Mouse (Mus musculus): ENCODE data around the gene Fam69b. TPM values are rescaled to one million over a fixed set of nuclear protein-coding genes. Genes with fewer than 3 reads are reported as not detected.
A peak's percentile ranks its signal among the peaks of the same experiment; 100 is the strongest.

Fam69b gene
- polyA plus RNA-seq, 1 experiment from 2014 or later, result 30.0 TPM

DNA sequence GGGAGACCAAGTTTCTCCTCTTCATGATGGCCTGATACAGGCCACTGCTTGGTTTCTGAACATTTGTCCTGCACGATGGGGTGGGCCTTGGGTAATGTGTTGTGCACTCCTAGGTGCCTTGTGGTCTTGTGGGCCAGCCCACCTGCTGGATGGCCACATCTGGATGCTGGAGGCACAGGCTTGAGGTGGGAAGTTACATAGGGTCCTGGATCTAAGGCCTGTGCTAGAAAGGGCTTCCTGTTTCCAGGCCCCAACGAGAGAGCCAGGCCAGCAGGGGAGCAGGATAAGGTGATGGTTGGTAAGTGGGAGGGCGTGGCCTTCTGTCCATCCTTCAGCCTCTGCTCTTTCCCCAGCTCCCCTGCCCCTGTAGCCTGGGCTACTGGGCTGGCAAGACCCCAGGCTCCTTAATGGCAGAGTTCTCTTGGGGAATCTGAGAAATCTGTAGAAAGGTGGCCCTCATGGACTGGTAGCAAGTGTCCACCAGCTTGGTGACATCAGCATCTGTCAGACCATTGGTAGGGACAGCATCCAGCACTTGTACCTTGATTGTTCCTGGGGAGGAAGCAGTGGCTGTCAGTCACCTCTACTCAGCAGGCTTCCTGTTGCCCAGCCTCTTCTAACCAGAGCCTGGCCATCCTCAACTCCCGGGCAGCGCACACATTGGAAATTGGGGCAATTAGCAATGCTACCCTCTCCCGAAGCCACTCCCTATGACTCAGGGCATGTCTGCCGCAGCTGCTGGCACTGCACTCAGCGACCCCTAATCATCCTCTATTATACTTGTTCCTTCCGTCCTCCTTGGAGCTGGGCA is 34.8 kb upstream of the Fam69b start:
- TF ChIP-seq CTCF (IDR thresholded peaks at IDR 0.05; ENCODE audit: low read depth), result no peak; the same call in 1 of the 2 replicates
- peak; percentile 5; the same call in 1 of the 2 replicates for ATAC-seq (ENCODE audit: insufficient read depth)
- 72% methylated on average over 9 of the region's 9 CpGs for WGBS

DNA sequence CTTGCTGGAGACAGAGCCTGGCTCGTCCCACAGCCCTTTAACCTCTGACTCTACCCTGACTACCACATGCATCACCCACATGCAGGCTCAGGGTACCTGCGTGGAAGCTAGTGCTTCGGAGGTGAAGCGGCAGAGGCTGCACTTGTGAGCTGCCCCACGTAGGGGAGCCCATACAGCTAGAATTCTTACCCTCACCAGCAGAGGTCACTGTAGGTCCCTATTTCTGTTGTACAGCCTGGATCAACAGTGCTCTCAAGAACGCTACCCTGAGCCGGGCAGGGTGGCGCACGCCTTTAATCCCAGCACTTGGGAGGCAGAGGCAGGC is 34.3 kb upstream of the Fam69b start:
- Histone ChIP-seq H3K4me3 (ENCODE audit: low read depth, low read length) (no peak overlapping the region), H3K4me1 (ENCODE audit: insufficient read depth) (no peaks in the 10 kb centered on the region), H3K36me3 (ENCODE audit: insufficient read depth) (peaks cover 35% of the 10 kb centered on the region), H3K27me3 (ENCODE audit: insufficient read depth, low read length) (no peaks in the 10 kb centered on the region), H3K4me2 (no peak overlapping the region), H3K9me3 (ENCODE audit: low read depth, low read length) (no peaks in the 10 kb centered on the region), H3K9ac (no peak overlapping the region), H3K27ac (ENCODE audit: low read depth) (no peak overlapping the region)
- ATAC-seq (ENCODE audit: insufficient read depth), result peak; percentile 40; the same call in 1 of the 2 replicates
- peak; percentile 79 for DNase-seq
- WGBS, result 67% methylated on average over 9 of the region's 9 CpGs
- TF ChIP-seq CTCF (IDR thresholded peaks at IDR 0.05; ENCODE audit: low read depth), result peak; percentile 53

More for the DNA sequence above, 34.8 kb upstream of the Fam69b start:
- Histone ChIP-seq H3K9ac (no peak overlapping the region), H3K9me3 (ENCODE audit: low read depth, low read length) (no peaks in the 10 kb centered on the region), H3K4me1 (ENCODE audit: insufficient read depth) (no peaks in the 10 kb centered on the region), H3K27ac (ENCODE audit: low read depth) (no peak overlapping the region), H3K4me3 (ENCODE audit: low read depth, low read length) (no peak overlapping the region), H3K4me2 (no peak overlapping the region), H3K36me3 (ENCODE audit: insufficient read depth) (peaks cover 35% of the 10 kb centered on the region), H3K27me3 (ENCODE audit: insufficient read depth, low read length) (no peaks in the 10 kb centered on the region)
- DNase-seq, result peak; percentile 56

DNA sequence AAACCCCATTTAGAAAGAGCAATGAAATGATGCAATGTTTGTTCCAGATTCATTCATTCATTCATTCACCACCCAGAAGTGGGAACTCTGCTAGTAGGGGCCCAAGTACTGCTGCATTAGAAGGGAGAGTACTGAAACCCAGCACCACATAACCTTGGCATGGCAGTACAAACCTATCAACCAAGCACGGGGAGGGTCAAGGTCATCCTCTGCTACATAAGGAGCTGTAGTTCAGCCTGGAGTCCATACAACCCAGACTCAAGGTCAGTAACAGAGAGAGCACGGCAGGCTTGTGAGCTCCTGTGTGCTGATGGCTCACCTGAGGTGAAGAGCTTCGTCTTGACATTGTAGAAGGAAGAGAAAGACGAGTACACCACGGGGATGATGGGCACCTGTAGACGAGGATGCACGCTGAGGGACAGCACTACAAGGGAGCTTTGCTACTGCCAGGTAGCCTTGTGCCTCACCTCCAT is 33.8 kb upstream of the Fam69b start:
- peak; percentile 19 for ATAC-seq (ENCODE audit: insufficient read depth)
- Histone ChIP-seq H3K4me2 (no peak overlapping the region), H3K27me3 (ENCODE audit: insufficient read depth, low read length) (no peaks in the 10 kb centered on the region), H3K36me3 (ENCODE audit: insufficient read depth) (peaks cover 35% of the 10 kb centered on the region), H3K4me1 (ENCODE audit: insufficient read depth) (no peaks in the 10 kb centered on the region), H3K9me3 (ENCODE audit: low read depth, low read length) (no peaks in the 10 kb centered on the region), H3K9ac (no peak overlapping the region), H3K27ac (ENCODE audit: low read depth) (no peak overlapping the region), H3K4me3 (ENCODE audit: low read depth, low read length) (no peak overlapping the region)
- 80% methylated on average over 7 of the region's 7 CpGs for WGBS
- peak; percentile 68 for DNase-seq
- no peak for TF ChIP-seq CTCF (IDR thresholded peaks at IDR 0.05; ENCODE audit: low read depth)

DNA sequence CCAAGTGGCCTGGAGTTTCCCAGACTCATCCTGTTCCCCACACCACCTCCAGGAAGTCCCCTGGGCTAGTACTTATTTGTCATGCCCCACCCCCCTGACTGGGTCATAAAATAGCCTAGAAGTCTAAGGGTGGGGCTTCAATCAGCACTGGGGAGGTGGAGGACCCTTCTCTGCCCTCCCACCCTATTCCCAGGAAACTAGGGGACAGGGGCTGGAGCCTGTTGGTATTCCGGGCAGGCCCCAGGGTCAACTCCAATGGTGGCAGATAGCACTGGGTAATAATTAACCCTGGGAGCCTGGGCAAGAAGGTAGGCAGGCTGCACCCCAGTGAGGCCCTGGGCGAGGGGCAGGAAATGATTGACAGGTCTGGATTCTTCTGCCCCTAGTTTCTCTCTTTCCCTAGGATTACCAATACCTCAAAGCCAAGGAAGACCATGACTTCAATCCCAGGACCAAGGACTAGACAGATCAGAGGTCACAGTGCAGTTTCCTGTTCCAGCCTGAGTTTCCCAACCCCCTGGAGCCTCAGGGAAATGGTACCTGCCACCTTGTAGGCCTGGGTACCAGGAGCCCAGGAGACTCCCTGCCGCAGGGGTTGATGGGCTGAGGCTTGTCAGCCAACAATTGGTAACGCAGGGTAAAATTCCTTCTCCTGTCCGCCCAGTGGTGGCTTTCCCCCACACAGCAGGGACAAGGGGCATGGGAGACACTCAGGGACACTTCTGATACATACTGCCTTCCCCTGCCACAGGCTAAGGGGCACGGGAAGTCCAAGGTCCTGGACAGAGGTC is 33.1 kb upstream of the Fam69b start:
- no peak for TF ChIP-seq CTCF (IDR thresholded peaks at IDR 0.05; ENCODE audit: low read depth)
- no peaks in the 10 kb centered on the region for H3K4me1 ChIP-seq (ENCODE audit: insufficient read depth)
- no peak overlapping the region for H3K4me3 ChIP-seq (ENCODE audit: low read depth, low read length)
- WGBS, result 52% methylated on average over 6 of the region's 6 CpGs
- peaks cover 29% of the 10 kb centered on the region for H3K36me3 ChIP-seq (ENCODE audit: insufficient read depth)
- no peak overlapping the region for H3K9ac ChIP-seq
- ATAC-seq (ENCODE audit: insufficient read depth) (peak; percentile 28), DNase-seq (peak; percentile 59)
- no peaks in the 10 kb centered on the region for H3K27me3 ChIP-seq (ENCODE audit: insufficient read depth, low read length)
- no peak overlapping the region for H3K27ac ChIP-seq (ENCODE audit: low read depth)
- H3K4me2 ChIP-seq, result no peak overlapping the region
- no peaks in the 10 kb centered on the region for H3K9me3 ChIP-seq (ENCODE audit: low read depth, low read length)

DNA sequence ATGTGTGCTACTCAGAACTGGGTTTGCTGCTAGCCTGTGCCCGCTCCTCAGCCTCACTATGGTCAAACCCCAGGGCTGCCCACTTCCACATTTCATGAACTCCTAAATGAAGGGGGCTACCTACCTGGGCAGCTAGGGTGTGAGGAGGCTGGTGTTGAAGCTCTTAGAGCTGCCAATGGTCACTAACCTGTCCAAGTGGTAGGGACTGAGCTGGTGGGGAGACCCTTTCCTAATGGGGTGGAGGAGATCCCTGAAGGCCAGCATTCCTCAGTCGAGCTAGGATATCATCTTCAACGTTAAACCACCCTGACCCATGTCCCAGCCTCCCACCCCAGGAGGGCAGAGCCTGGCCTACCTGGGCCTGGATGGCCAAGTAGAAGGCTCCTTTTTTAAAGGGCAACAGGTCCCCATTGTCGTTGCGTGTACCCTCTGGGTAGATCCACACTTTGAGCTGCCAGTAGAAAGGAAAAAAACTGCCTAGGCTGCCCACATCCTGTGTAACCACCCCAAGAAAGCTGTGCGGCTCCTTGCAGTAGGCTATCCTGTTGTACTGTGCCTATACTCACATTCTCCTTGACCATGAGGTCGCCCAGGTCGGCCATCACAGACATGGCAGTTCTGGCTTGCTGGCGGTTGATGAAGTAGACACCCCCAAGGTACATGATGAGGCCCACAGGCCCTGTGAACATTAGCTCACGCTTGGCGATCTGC is 32.4 kb upstream of the Fam69b start:
- no peak for TF ChIP-seq CTCF (IDR thresholded peaks at IDR 0.05; ENCODE audit: low read depth)
- no peak overlapping the region for H3K4me3 ChIP-seq (ENCODE audit: low read depth, low read length)
- H3K9me3 ChIP-seq (ENCODE audit: low read depth, low read length), result no peaks in the 10 kb centered on the region
- no peaks in the 10 kb centered on the region for H3K4me1 ChIP-seq (ENCODE audit: insufficient read depth)
- ATAC-seq (ENCODE audit: insufficient read depth) (no peak; the same call in 1 of the 2 replicates), DNase-seq (peak; percentile 22)
- no peaks in the 10 kb centered on the region for H3K27me3 ChIP-seq (ENCODE audit: insufficient read depth, low read length)
- peaks cover 28% of the 10 kb centered on the region for H3K36me3 ChIP-seq (ENCODE audit: insufficient read depth)
- H3K4me2 ChIP-seq, result no peak overlapping the region
- no peak overlapping the region for H3K9ac ChIP-seq
- WGBS, result 77% methylated on average over 11 of the region's 11 CpGs
- no peak overlapping the region for H3K27ac ChIP-seq (ENCODE audit: low read depth)

DNA sequence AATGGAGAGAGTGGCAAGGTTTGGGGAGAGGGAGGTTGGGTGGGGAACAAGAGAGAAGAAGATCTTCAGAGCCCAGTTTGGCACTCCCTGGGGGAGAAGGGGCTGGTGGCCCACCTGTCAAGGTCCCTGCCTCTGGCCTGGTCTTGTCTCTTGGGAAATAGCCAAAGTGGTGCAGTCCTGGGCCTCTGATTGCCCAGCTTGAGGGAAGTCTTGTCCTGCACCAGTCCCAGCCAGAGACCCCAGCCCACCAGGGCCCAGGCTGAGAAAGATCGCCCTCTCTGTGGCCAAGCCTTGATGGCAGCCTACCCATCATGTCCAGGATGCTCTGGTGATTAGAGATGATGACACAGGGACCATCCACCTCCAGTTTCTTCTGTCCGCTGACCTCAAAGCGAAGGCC is 31.4 kb upstream of the Fam69b start:
- no peaks in the 10 kb centered on the region for H3K4me1 ChIP-seq (ENCODE audit: insufficient read depth)
- H3K4me2 ChIP-seq, result no peak overlapping the region
- WGBS, result 84% methylated on average over 3 of the region's 3 CpGs
- H3K9ac ChIP-seq, result no peak overlapping the region
- H3K36me3 ChIP-seq (ENCODE audit: insufficient read depth), result peaks cover 25% of the 10 kb centered on the region
- DNase-seq (no peak), ATAC-seq (ENCODE audit: insufficient read depth) (no peak)
- H3K27ac ChIP-seq (ENCODE audit: low read depth), result no peak overlapping the region
- H3K27me3 ChIP-seq (ENCODE audit: insufficient read depth, low read length), result no peaks in the 10 kb centered on the region
- TF ChIP-seq CTCF (IDR thresholded peaks at IDR 0.05; ENCODE audit: low read depth), result no peak
- H3K4me3 ChIP-seq (ENCODE audit: low read depth, low read length), result no peak overlapping the region
- H3K9me3 ChIP-seq (ENCODE audit: low read depth, low read length), result no peaks in the 10 kb centered on the region

Data from lung, embryonic 14.5 days (tissue).